Mouse (Mus musculus) left cerebral cortex, adult 2 months (tissue): ENCODE data around the gene Mrgpre. TPM values are rescaled to one million over a fixed set of nuclear protein-coding genes. Genes with fewer than 3 reads are reported as not detected.

Experiments
- DNase-seq, 2 experiments: peaks; one replicate each; pipeline ENCODE4 v3.0.0; 2021 to 2022; ENCODE audit warnings: low spot score in 2 of 2, mixed read lengths in 1 of 2; ENCODE audit errors: extremely low spot score in 1 of 2
- H3K27ac ChIP-seq: fragments of 200-600 bp; 2 replicates; pipeline ENCODE4 v1.8.1; 2022
- H3K4me3 ChIP-seq: fragments of 200-600 bp; 2 replicates; pipeline ENCODE4 v1.8.1; 2022
- CTCF ChIP-seq: fragments of 200-600 bp; IDR thresholded peaks from 2 replicates; pipeline ENCODE4 v1.8.1; 2022; ENCODE audit warnings: antibody characterized with exemption, mild to moderate bottlenecking, moderate library complexity
- intact Hi-C: fragments of 180-260 bp; cut with DNase I; formaldehyde crosslinking; loops from one replicate; pipeline ENCODE4 v1.15.1; 2025
- microRNA-seq, 2 experiments: library from miRNA; unstranded; fragments of <30 nt; microRNA quantifications; one replicate each; pipeline ENCODE4 v1.2.0; 2021
- total RNA-seq, 2 experiments: library from RNA; stranded (reverse); gene quantifications; 2 replicates each; pipeline ENCODE4 v1.2.3; 2021

Gene Mrgpre
- total RNA-seq, 2 experiments from 2014 or later, result 5.5 to 7.0 TPM

GRCm38 (mm10) chr7:143729886-143730285, 54.4 kb downstream of the Mrgpre start:
- H3K27ac ChIP-seq, result no peak overlapping the region
- DNase-seq, result no peak
- TF ChIP-seq CTCF, result no peak
- intact Hi-C loops, result no loop called here
- no peak overlapping the region for H3K4me3 ChIP-seq

Small RNA genes lying within 50 kb of the gene (microRNA-seq; reads per million reads assigned to microRNA genes)
- 0 reads per million in 2 experiments for gene Gm22064

Other genes with a start within 250 kb of the Mrgpre start
- 100 to 1,000 TPM; 112 to 117 TPM for gene Nap1l4, start 235.4 kb downstream of the Mrgpre start, total RNA-seq
- 10 to 100 TPM; 59.5 to 68.2 TPM for gene Cars, start 184.4 kb downstream of the Mrgpre start, total RNA-seq
- gene Tnfrsf26, start 155.8 kb downstream of the Mrgpre start, total RNA-seq, result not detected
- gene Tnfrsf22, start 134.8 kb downstream of the Mrgpre start, total RNA-seq, result 1 to 10 TPM; 1.5 to 1.9 TPM
- 1 to 10 TPM; 1.2 to 2.3 TPM for gene Tnfrsf23, start 98.6 kb downstream of the Mrgpre start, total RNA-seq
- gene Osbpl5, start 27.5 kb downstream of the Mrgpre start, total RNA-seq, result 10 to 100 TPM; 37.6 to 40.9 TPM
- gene Mrgprg, start 17.5 kb downstream of the Mrgpre start, total RNA-seq, result not detected
- gene Nadsyn1, start 38.3 kb upstream of the Mrgpre start, total RNA-seq, result 1 to 10 TPM; 6.4 to 7.1 TPM
- 10 to 100 TPM; 31.6 to 36.1 TPM for gene Dhcr7, start 38.6 kb upstream of the Mrgpre start, total RNA-seq
- not detected for gene Gm498, start 82.3 kb upstream of the Mrgpre start, total RNA-seq
- 100 to 1,000 TPM; 163 to 170 TPM for gene Shank2, start 217.4 kb upstream of the Mrgpre start, total RNA-seq